Mouse (Mus musculus): Measurements from ENCODE around the gene Kcnmb2. TPM values are rescaled to one million over a fixed set of nuclear protein-coding genes. Genes with fewer than 3 reads are reported as not detected.

Kcnmb2 gene
- total RNA-seq, 2 experiments from 2014 or later: not detected

- ATAC-seq (replicated peaks; ENCODE audit: low FRiP score, poor library complexity, severe bottlenecking): no peak
These were observed 109.3 kb downstream of the Kcnmb2 start for GRCm38 (mm10) chr3:32011566-32011965.

GRCm38 (mm10) chr3:32012205-32012931 is 110.1 kb downstream of the Kcnmb2 start:
- no peak for ATAC-seq (replicated peaks; ENCODE audit: low FRiP score, poor library complexity, severe bottlenecking)

DNA sequence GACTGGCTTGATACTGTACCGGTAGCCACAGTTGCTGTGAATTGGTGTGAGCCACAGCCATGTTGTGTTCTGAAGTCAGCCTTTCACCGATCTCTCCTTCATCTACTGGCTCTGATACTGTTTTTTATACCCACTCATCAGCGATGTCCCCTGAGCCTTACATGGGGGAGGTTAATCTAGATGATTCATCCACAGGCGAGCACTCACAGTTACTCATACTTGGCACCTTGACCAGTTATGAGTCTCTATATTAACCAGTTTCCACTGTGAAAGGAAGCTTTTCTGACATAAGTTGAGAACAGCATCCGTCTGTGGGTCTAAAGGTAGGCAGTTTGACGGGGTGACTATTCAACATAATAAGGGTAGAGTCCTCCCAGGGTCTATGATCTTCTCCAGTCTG is 118.7 kb downstream of the Kcnmb2 start:
- no peak for ATAC-seq (replicated peaks; ENCODE audit: low FRiP score, poor library complexity, severe bottlenecking)

DNA sequence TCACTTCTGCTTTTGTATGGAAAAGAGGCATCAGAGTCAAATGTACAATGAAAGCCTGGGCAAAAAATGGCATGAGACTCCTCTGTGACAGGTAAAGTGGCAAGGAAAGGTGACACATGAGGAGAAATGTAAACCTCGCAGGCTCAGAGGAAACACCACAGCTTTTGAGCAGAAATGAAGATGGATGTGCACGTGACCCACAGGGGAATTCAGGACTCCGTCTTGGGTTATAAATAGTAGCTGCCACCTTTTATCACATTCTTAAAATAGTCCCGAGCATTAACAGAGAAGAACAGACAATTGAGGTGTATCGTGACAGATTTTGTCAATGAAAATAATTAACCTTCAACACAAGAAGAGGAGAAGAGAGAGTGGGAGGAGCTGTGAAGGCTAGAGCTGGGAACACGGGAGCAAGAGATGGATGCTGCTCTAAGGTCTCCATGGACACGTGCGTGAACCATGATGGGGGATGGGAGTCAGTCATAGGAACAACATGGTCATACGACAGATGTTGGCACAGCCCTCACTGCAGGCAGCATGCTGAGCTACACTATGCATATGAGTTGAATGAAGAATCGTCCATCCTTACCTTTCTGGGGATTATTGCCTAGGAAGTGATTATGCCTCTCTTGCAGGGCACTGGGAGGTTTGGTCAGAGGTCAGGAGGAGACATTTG is 127.2 kb downstream of the Kcnmb2 start:
- no peak for ATAC-seq (replicated peaks; ENCODE audit: low FRiP score, poor library complexity, severe bottlenecking)

DNA sequence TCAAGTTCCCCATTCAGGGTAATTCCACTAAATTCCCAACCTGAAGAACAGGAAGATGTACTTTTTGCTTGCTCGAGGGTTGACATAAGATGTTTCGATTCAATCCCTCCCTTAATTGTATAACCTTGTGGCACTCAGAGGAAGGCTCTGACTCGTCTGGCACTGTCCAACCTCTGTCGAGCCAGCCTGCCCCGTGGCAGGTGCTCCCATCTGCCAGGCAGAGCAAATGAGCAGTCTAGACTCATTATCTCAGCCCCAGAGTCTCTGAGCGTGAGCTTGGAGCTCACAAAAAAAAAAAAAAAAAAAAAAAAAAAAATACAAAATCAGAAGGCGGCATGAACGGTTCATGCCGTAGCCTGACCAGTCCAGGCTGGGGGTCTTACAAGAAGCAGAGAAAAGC is 130.1 kb downstream of the Kcnmb2 start:
- ATAC-seq (replicated peaks; ENCODE audit: low FRiP score, poor library complexity, severe bottlenecking): no peak

GRCm38 (mm10) chr3:32043814-32044213 is 141.5 kb downstream of the Kcnmb2 start:
- no peak for ATAC-seq (replicated peaks; ENCODE audit: low FRiP score, poor library complexity, severe bottlenecking)

DNA sequence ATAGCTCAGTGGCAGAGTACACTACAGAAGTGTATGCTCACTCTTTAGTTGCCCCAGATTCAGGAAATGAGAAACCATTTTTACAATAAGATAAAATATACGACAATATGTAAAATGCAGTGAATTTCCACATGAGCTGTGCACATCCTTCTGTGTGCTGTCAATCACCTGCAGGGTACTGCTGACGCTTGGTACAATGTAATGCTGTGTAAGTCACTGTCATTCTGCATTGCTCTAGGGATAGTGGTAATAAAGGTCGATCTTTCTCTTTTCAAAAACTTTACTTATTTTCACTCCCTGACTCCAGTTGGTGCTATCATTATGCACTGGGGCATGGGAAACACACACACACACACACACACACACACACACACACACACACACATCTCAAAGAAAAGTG is 146.5 kb downstream of the Kcnmb2 start:
- ATAC-seq (replicated peaks; ENCODE audit: low FRiP score, poor library complexity, severe bottlenecking): no peak

DNA sequence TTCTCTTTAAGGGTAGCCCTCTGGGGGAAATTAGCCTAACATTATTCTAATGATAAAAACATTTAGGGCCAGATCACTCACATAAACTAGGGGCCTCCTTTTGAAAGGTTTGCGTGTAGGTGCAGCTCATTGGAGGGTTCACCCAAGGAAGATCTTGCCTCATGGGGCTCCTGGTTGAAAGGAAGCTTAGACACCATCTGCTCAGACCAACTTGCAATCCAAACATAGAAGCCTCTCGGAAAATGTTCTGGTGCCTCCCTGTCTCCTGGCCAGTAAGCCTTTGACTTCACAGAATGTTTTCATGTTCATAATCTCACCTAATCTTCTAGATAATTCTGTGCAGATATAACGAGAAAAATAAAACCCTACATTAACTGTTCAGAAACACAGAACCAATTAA is 150.3 kb downstream of the Kcnmb2 start:
- ATAC-seq (replicated peaks; ENCODE audit: low FRiP score, poor library complexity, severe bottlenecking): no peak

DNA sequence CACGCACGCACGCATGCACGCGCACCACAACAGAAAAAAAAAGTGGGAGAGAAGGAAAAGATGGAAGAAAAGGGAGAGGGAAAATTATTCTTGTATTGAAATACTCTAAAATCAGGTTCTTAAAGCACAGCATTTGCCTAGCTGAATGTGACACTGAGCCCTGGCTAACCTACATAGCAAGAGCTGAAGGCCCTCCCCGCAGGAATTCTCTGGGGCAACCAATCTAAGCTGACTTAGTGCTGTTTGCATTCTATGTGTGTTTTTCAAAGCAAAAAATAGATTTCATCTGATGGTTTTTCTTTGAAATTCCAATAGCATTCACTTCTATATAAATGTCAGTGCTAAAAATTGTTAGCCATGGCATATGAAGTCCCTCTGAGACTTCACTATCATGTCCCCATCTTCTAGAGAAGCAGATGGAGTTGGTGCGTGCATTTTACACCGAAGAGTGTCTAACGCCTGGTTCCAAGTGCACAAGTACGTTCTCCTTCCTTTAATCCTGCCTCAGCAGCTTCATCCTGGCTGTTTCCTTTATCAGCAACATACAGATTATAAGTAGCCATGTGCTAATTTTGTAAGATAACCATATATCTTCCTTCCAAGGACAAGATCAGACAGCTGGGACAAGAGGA is 151.4 kb downstream of the Kcnmb2 start:
- no peak for ATAC-seq (replicated peaks; ENCODE audit: low FRiP score, poor library complexity, severe bottlenecking)

- ATAC-seq (replicated peaks; ENCODE audit: low FRiP score, poor library complexity, severe bottlenecking): no peak
These were observed 157.8 kb downstream of the Kcnmb2 start for GRCm38 (mm10) chr3:32059888-32060656.

GRCm38 (mm10) chr3:32062685-32063084 is 160.4 kb downstream of the Kcnmb2 start:
- ATAC-seq (replicated peaks; ENCODE audit: low FRiP score, poor library complexity, severe bottlenecking): no peak

DNA sequence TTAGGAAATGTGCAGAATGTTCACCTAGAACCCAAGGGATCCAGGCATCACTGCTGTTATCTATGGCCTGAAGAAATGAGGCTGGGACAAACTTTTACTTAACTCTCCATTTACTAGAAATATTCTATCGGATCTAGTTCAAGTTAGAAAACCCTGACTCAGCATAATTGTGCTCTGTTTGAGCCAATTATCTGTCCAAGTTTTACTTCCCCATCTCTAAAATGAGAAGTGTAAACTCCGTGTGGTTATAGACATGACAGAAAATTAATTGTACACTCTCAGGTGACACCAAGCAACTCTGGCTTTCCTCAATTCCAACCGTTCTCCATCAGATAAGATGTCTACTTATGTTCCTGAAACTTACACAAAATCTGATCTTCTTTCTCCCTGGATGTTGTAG is 161.0 kb downstream of the Kcnmb2 start:
- no peak for ATAC-seq (replicated peaks; ENCODE audit: low FRiP score, poor library complexity, severe bottlenecking)

GRCm38 (mm10) chr3:32067004-32067935 is 165.0 kb downstream of the Kcnmb2 start:
- ATAC-seq (replicated peaks; ENCODE audit: low FRiP score, poor library complexity, severe bottlenecking): no peak

GRCm38 (mm10) chr3:32073881-32074280 is 171.6 kb downstream of the Kcnmb2 start:
- no peak for ATAC-seq (replicated peaks; ENCODE audit: low FRiP score, poor library complexity, severe bottlenecking)

- no peak for ATAC-seq (replicated peaks; ENCODE audit: low FRiP score, poor library complexity, severe bottlenecking)
These were observed 186.5 kb downstream of the Kcnmb2 start for GRCm38 (mm10) chr3:32088762-32089161.

GRCm38 (mm10) chr3:32101391-32101790 is 199.1 kb downstream of the Kcnmb2 start:
- ATAC-seq (replicated peaks; ENCODE audit: low FRiP score, poor library complexity, severe bottlenecking): no peak

DNA sequence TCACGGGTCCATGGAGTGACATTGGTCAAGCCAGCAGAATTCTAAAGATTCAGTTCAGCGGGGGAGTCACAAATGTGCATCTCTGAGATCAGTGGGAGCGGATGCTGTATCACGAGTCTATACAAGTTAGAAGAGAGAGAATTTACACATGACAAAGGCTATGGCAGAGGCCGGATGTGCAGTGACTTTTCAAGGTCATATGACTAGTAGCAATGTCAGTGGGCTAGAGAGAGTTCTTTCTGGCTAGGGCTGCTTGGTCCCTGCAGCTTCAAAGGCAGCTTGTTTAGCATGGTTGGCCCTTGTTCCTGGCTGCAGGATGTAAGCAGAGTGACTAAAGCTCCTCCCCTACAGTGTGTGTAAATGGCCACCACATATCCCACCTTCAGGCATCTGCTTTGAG is 217.5 kb downstream of the Kcnmb2 start:
- ATAC-seq (replicated peaks; ENCODE audit: low FRiP score, poor library complexity, severe bottlenecking): no peak

DNA sequence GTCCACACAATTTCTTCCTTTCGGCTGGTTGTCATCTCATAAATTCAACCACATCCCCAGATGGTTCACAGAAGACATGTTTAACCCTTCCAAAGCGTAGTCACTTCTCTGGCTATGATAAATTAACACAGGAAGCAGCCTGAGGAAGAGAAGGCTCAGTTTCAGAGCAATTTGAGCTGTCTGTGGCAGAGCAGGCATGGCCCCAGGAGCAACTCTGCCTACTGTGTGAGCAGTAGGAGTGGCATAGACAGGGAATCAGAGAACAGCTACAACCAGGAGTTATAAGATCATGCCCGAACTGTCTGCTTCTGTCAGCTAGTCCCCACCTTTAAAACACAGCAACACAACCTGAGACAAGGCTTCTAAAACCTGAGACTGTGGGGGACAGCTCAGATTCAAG is 219.4 kb downstream of the Kcnmb2 start:
- ATAC-seq (replicated peaks; ENCODE audit: low FRiP score, poor library complexity, severe bottlenecking): no peak

GRCm38 (mm10) chr3:32125431-32125830 is 223.1 kb downstream of the Kcnmb2 start:
- no peak for ATAC-seq (replicated peaks; ENCODE audit: low FRiP score, poor library complexity, severe bottlenecking)

Data from erythroid progenitor cell, adult 5-6 weeks (primary cell).